Mouse (Mus musculus) spleen, adult 2 months (tissue): ENCODE measurements around the gene H1f0.

Source experiments
- CTCF ChIP-seq: fragments of 200-500 bp; IDR thresholded peaks from 2 replicates; pipeline ENCODE4 v1.5.1; 2011; ENCODE audit warnings: mild to moderate bottlenecking, inconsistent platforms; ENCODE audit not compliant: insufficient read depth, insufficient read length, insufficient replicate concordance; ENCODE audit errors: extremely low read depth
- POLR2A ChIP-seq: fragments of 200-500 bp; IDR thresholded peaks from 2 replicates; pipeline ENCODE4 v1.6.1; 2011; ENCODE audit warnings: low read depth, low read length, inconsistent platforms

DNA sequence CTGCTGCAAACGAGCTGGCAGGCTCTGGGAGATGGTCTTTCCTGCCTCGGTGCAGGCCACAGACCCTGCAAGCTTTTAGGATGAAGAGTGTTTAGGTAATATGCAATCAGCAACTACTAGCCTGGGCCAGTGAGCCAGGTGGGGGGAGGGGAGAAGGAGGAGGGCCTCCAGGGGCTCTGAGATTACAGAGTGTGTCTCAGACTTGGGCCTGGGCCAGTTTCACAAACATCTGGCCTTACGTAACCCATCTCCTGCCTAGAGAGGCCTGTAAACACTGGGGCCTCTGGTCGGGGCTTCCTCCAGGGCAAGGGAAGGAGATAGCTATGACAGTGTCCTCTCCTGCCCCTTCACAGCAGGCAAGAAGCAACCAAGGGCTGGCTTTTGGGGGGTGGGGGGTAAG, 49.4 kb upstream of the H1f0 start:
- TF ChIP-seq POLR2A = no peak
- no peak for TF ChIP-seq CTCF
